Mouse (Mus musculus) forebrain, postnatal 0 days (tissue): ENCODE measurements at regions not wholly inside any gene's neighbourhood (a gene's known extent, or its start where the extent isn't known, plus 50 kb on each side); places are given as distances from the start of the nearest gene placed in this dataset.

Source experiments
- ATAC-seq: fragments of 200-750 bp; cut with Nextera tagmentation; 2 replicates; pipeline ENCODE4 v1.8.0; 2017; ENCODE audit warnings: mild to moderate bottlenecking, moderate library complexity
- DNase-seq: peaks from one replicate; pipeline ENCODE4 v3.0.0-alpha.2; 2015
- H3K27ac ChIP-seq: fragments of 300-500 bp; sonication (generic); 2 replicates; pipeline ENCODE4 v1.5.1; 2014; ENCODE audit warnings: low read depth, mild to moderate bottlenecking, antibody characterized with exemption, low read length, moderate library complexity, mixed read lengths
- H3K27me3 ChIP-seq: fragments of 300-500 bp; sonication (generic); 2 replicates; pipeline ENCODE4 v1.6.1; 2014; ENCODE audit warnings: mild to moderate bottlenecking, low read length, mixed read lengths; ENCODE audit not compliant: insufficient read depth
- H3K36me3 ChIP-seq: fragments of 300-500 bp; sonication (generic); 2 replicates; pipeline ENCODE4 v1.6.1; 2014; ENCODE audit warnings: mild to moderate bottlenecking, moderate library complexity; ENCODE audit not compliant: insufficient read depth
- H3K4me1 ChIP-seq: fragments of 300-500 bp; sonication (generic); 2 replicates; pipeline ENCODE4 v1.6.1; 2014; ENCODE audit warnings: antibody characterized with exemption; ENCODE audit not compliant: insufficient read depth
- H3K4me2 ChIP-seq: fragments of 300-500 bp; sonication (generic); 2 replicates; pipeline ENCODE4 v1.6.1; 2014; ENCODE audit warnings: low read depth, mild to moderate bottlenecking, moderate library complexity
- H3K4me3 ChIP-seq: fragments of 300-500 bp; sonication (generic); 2 replicates; pipeline ENCODE4 v1.5.1; 2014; ENCODE audit warnings: low read depth, low read length, mixed read lengths
- H3K9ac ChIP-seq: fragments of 300-500 bp; sonication (generic); 2 replicates; pipeline ENCODE4 v1.6.1; 2014; ENCODE audit warnings: mild to moderate bottlenecking
- H3K9me3 ChIP-seq: fragments of 300-500 bp; sonication (generic); 2 replicates; pipeline ENCODE4 v1.6.1; 2016; ENCODE audit warnings: low read length
- CTCF ChIP-seq: sonication (generic); IDR thresholded peaks from 2 replicates; pipeline ENCODE4 v1.5.1; 2016; ENCODE audit warnings: antibody characterized with exemption, control low read depth, low read depth
- WGBS: fragments of 180-500 bp; shearing (Covaris S2); extraction: QIAGEN DNeasy Blood & Tissue Kit; methylation state at CpG from one replicate; pipeline ENCODE4 v1.1.7; 2014; 5-methylcytosine and 5-hydroxymethylcytosine counted together

DNA sequence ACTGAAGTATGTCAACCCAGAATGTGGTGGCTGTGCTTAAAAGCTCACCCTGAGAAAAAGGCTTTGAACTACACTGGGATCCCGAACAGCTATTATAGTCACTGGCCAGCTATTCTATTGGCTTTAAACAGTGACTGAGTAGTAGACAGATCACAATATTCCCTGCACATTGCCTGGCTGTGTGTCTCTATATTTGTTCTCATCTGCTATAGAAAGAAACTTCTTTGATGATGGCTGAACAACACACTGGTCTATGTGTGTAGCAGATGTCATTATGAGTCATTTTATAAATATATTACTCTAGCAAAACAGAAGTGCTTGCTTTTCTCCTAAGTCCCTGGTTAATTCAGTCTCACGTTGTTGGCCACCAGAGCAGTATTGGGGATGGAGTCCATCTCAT lies 152.1 kb upstream of the Slco6d1 start:
- H3K4me3 ChIP-seq: no peak overlapping the region
- no peak for DNase-seq
- H3K36me3 ChIP-seq: no peaks in the 10 kb centered on the region
- no peaks in the 10 kb centered on the region for H3K4me1 ChIP-seq
- 58% methylated on average over 2 of the region's 2 CpGs for WGBS
- H3K4me2 ChIP-seq: no peak overlapping the region
- TF ChIP-seq CTCF: no peak
- no peaks in the 10 kb centered on the region for H3K27me3 ChIP-seq
- no peak; the same call in 1 of the 2 replicates for ATAC-seq
- no peak overlapping the region for H3K9ac ChIP-seq
- no peak overlapping the region for H3K27ac ChIP-seq
- no peaks in the 10 kb centered on the region for H3K9me3 ChIP-seq

DNA sequence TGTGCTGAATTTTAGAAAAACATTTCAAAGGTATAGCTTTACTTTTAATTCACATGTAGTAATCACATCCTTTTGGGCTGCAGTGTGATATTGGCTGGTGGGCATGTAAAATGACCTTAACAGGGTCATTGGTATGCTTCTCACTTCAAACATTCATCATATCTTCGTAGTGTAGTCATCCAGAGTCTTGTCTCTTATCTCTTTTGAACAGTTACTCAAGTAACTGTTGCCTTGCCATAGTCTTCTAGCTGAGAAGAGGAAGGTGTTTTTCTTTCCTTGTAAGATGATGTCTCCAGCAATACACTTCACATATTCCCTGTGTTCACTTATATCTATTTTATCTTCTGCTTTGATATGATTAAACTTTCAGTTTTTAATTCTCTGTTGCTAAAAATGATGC lies 150.7 kb upstream of the Slco6d1 start:
- no peak overlapping the region for H3K4me2 ChIP-seq
- H3K9me3 ChIP-seq: no peaks in the 10 kb centered on the region
- ATAC-seq (no peak), DNase-seq (no peak)
- no peaks in the 10 kb centered on the region for H3K36me3 ChIP-seq
- no peak for TF ChIP-seq CTCF
- H3K4me1 ChIP-seq: no peaks in the 10 kb centered on the region
- H3K9ac ChIP-seq: no peak overlapping the region
- H3K4me3 ChIP-seq: no peak overlapping the region
- WGBS: 80% methylated on average over 1 of the region's 1 CpGs
- H3K27me3 ChIP-seq: no peaks in the 10 kb centered on the region
- H3K27ac ChIP-seq: no peak overlapping the region

DNA sequence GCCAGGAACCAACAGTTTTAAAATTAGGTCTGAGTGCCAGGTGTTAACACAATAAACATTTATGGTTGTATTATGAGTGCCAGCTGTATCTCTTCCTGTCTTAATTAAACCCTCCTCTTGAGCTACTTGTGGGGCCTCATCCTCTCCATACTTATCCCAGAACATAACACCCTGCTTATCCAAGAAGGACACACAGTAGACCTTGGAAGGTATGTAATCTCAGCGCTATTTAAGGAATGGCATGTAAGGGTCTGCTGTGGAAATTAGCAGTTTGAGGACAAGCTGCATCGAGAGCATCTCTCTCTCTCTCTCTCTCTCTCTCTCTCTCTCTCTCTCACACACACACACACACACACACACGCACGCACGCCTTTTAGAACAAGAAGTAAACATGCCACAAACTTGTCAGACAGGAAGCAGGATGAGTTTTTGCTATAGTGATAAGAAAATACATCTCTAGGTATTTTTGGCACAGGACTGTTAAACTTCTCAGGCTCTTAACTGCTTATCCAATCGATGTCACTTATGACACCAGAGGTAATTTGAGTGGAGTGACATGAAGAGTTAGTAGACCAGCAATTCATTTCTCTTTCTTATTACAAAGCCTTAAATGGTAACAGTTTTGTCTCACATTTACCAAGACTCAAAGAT lies 146.8 kb upstream of the Slco6d1 start:
- Histone ChIP-seq H3K9me3 (no peaks in the 10 kb centered on the region), H3K4me2 (no peak overlapping the region), H3K27me3 (no peaks in the 10 kb centered on the region), H3K9ac (no peak overlapping the region), H3K4me3 (no peak overlapping the region), H3K36me3 (no peaks in the 10 kb centered on the region), H3K4me1 (0 out of 2 replicates have a peak, but pooled peaks cover under 1% of the 10 kb centered on the region), H3K27ac (no peak overlapping the region)
- WGBS: 82% methylated on average over 6 of the region's 6 CpGs
- DNase-seq (no peak), ATAC-seq (no peak)
- TF ChIP-seq CTCF: no peak

GRCm38 (mm10) chr1:98275524-98275923 lies 145.4 kb upstream of the Slco6d1 start:
- 75% methylated on average over 1 of the region's 1 CpGs for WGBS

DNA sequence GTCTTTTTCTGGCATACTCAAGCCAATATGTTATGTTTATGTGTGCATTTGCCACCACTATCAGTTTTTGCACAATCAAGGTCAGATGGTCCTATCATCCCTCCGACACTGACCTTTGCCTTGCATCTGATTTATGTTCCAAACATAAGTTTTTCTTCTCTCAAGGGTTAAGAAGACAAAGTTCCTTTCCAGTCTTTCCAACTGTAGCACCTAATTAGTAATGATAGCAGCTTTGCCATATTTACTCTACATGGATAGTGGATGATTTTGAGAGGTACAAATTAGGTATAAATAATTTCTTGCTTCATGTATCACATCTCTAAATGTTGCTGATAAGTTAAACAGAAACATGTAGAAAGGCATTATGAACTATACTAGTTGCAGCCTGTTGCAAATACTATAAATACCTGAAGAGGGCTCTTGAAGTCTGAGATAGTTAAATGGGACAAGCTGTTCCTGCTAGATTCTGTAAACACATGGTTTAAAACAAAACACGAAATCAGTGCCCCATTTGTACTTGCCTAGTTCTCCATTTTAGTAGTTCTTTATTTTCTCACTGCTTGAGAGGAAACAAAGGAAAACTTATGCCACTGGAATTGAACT lies 141.4 kb upstream of the Slco6d1 start:
- TF ChIP-seq CTCF: no peak
- 68% methylated on average over 2 of the region's 2 CpGs for WGBS

More at GRCm38 (mm10) chr1:98275524-98275923, 145.4 kb upstream of the Slco6d1 start:
- TF ChIP-seq CTCF: no peak
- Histone ChIP-seq H3K27me3 (no peaks in the 10 kb centered on the region), H3K36me3 (no peaks in the 10 kb centered on the region), H3K27ac (no peak overlapping the region), H3K9ac (no peak overlapping the region), H3K4me3 (no peak overlapping the region), H3K4me2 (no peak overlapping the region), H3K9me3 (no peaks in the 10 kb centered on the region), H3K4me1 (peaks cover 11% of the 10 kb centered on the region; the same call in 1 of the 2 replicates)
- DNase-seq (no peak), ATAC-seq (no peak)

DNA sequence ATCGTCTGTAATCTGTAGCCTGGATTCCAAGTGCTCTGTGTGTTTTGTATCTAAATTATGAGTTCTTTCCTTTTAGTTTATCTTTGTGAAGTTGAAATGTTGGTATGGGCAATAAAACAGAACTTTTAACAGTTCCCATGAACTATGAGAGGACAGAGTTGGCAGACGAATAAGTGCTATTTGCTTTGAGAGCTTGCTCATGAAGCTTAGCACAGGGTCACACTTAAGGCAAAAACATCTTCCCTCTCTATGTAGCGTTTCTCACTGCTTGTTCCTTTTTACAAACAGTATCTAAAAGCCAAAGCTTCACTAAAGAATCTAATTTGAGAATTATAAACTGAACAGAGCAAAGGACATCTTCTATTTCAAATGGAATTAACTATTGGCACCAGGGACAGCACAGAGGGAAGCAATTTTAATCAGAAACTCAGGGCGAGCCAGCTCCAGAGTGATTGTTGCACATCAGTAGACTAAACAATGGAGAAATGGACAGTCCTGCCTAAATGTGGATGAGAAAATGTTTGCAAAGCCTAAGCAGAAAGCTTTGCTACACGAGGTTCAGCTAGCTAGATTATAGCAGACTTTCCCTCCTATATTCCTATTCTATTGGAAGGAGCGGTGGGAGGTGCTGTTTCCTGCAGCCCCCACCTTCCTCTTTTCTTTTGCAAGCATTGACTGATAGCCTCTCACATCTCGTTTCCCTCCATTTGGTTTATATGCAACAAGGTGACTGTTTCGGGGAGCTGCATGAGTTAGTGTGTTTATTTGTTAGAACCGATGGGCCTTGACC lies 140.5 kb upstream of the Slco6d1 start:
- H3K9me3 ChIP-seq: no peaks in the 10 kb centered on the region
- no peaks in the 10 kb centered on the region for H3K36me3 ChIP-seq
- no peak overlapping the region for H3K4me3 ChIP-seq
- H3K27ac ChIP-seq: peak overlapping the region; percentile 64
- peaks cover 20% of the 10 kb centered on the region; the same call in 1 of the 2 replicates for H3K4me1 ChIP-seq
- no peak for DNase-seq
- WGBS: 63% methylated on average over 9 of the region's 9 CpGs
- TF ChIP-seq CTCF: no peak
- H3K4me2 ChIP-seq: no peak overlapping the region
- ATAC-seq: no peak
- H3K9ac ChIP-seq: no peak overlapping the region
- no peaks in the 10 kb centered on the region for H3K27me3 ChIP-seq

More for the DNA sequence above, 141.4 kb upstream of the Slco6d1 start:
- no peak overlapping the region for H3K9ac ChIP-seq
- no peak overlapping the region for H3K4me3 ChIP-seq
- no peak overlapping the region for H3K4me2 ChIP-seq
- no peak for DNase-seq
- no peaks in the 10 kb centered on the region for H3K9me3 ChIP-seq
- H3K27me3 ChIP-seq: no peaks in the 10 kb centered on the region
- no peaks in the 10 kb centered on the region for H3K36me3 ChIP-seq
- H3K27ac ChIP-seq: no peak overlapping the region
- peaks cover 20% of the 10 kb centered on the region; the same call in 1 of the 2 replicates for H3K4me1 ChIP-seq
- peak; percentile 30; the same call in 1 of the 2 replicates for ATAC-seq
